Mouse (Mus musculus) ES-Bruce4 (cell line): ENCODE data around the gene Bmp2. TPM values are rescaled to one million over a fixed set of nuclear protein-coding genes. Genes with fewer than 3 reads are reported as not detected.

Source experiments
- H3K27ac ChIP-seq: 2 replicates; pipeline ENCODE4 v1.5.1; 2012; ENCODE audit warnings: low read length, inconsistent platforms; ENCODE audit not compliant: insufficient read depth
- H3K27me3 ChIP-seq: 2 replicates; pipeline ENCODE4 v1.6.1; 2012; ENCODE audit warnings: mild to moderate bottlenecking, low read length, inconsistent platforms; ENCODE audit not compliant: control insufficient read depth, poor library complexity, insufficient read depth, severe bottlenecking
- H3K36me3 ChIP-seq: 2 replicates; pipeline ENCODE4 v1.6.1; 2012; ENCODE audit warnings: inconsistent platforms, mild to moderate bottlenecking, low read length, moderate library complexity; ENCODE audit not compliant: control insufficient read depth, poor library complexity, insufficient read depth, severe bottlenecking
- H3K4me1 ChIP-seq: one replicate; pipeline ENCODE4 v1.8.1; 2011; ENCODE audit warnings: low read length; ENCODE audit not compliant: control insufficient read depth, insufficient read depth
- H3K4me3 ChIP-seq: 2 replicates; pipeline ENCODE4 v1.5.1; 2011; ENCODE audit warnings: low read depth, mild to moderate bottlenecking, low read length
- H3K9ac ChIP-seq: 2 replicates; pipeline ENCODE4 v1.6.1; 2012; ENCODE audit warnings: low read depth, mild to moderate bottlenecking, inconsistent platforms; ENCODE audit not compliant: poor library complexity, severe bottlenecking
- H3K9me3 ChIP-seq: replicated peaks from 2 replicates; pipeline ENCODE4 v1.6.1; 2012; ENCODE audit warnings: mild to moderate bottlenecking, low read length, inconsistent platforms; ENCODE audit not compliant: control insufficient read depth, poor library complexity, insufficient read depth, severe bottlenecking
- CTCF ChIP-seq: IDR thresholded peaks from one replicate; pipeline ENCODE4 v1.8.1; 2011; ENCODE audit warnings: low read depth, low read length
- EP300 ChIP-seq: IDR thresholded peaks from 2 replicates; pipeline ENCODE4 v1.6.1; 2011; ENCODE audit warnings: low read depth, low read length; ENCODE audit not compliant: insufficient read depth
- POLR2A ChIP-seq: IDR thresholded peaks from one replicate; pipeline ENCODE4 v1.8.1; 2011; ENCODE audit warnings: low read length; ENCODE audit not compliant: insufficient read depth
- polyA plus RNA-seq: library from polyadenylated mRNA; stranded (reverse); fragments of >200 nt; gene quantifications from 2 replicates; pipeline ENCODE4 v1.2.4, GENCODE M21; 2011; ENCODE audit warnings: low read depth; ENCODE audit not compliant: missing spikeins, insufficient read depth, insufficient read length

Bmp2 gene
- polyA plus RNA-seq, 1 experiment = 0.72 TPM

DNA sequence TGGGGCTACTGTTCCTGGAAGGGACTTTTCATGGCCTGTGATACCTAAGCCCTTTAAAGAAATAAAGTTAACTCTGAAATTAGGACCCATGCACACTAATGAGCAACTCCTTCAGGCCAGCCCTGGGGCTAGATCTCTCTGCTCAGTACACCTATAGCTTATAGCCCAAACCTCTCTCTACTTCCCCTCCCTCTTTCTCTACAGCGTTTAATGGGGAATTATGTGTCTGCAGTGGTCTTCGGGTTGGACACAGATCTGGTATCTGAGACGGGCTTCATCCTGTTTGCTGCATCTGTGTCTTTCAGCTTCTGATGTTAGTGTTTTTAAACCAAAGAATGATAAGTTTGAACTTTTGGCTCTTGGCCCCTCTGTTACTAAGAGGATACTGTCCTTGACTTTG is 18.9 kb upstream of the Bmp2 start:
- Histone ChIP-seq H3K27me3 (no peaks in the 10 kb centered on the region), H3K4me1 (no peaks in the 10 kb centered on the region), H3K9ac (no peak overlapping the region), H3K9me3 (no peaks in the 10 kb centered on the region; the same call in 1 of the 2 replicates), H3K27ac (no peak overlapping the region), H3K4me3 (no peak overlapping the region), H3K36me3 (no peaks in the 10 kb centered on the region)
- TF ChIP-seq EP300 (no peak), CTCF (no peak), POLR2A (no peak)

DNA sequence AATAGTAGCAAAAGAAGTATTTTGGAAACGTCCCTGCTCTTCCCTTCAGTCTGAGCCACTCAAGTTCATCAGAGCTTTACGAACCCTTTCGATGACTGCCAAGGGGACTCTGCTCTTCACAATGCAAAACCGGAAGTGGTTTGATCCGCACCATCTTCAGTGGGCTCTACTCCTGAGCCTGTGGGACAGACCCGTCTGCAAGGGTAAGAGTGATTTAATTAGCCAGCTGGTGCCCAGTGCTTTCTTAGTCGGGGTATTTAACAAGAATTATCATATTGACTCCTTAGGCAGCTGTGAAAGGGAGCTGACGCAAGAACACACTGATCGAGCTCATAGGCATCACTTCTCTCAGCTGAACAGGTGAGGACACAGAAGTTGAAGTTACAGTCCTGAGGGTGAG is 16.5 kb upstream of the Bmp2 start:
- Histone ChIP-seq H3K4me3 (no peak overlapping the region), H3K4me1 (no peaks in the 10 kb centered on the region), H3K27ac (no peak overlapping the region), H3K9ac (no peak overlapping the region), H3K27me3 (no peaks in the 10 kb centered on the region; the same call in 1 of the 2 replicates), H3K9me3 (no peaks in the 10 kb centered on the region; the same call in 1 of the 2 replicates), H3K36me3 (no peaks in the 10 kb centered on the region)
- no peak for TF ChIP-seq CTCF
- no peak for TF ChIP-seq EP300
- TF ChIP-seq POLR2A = no peak

DNA sequence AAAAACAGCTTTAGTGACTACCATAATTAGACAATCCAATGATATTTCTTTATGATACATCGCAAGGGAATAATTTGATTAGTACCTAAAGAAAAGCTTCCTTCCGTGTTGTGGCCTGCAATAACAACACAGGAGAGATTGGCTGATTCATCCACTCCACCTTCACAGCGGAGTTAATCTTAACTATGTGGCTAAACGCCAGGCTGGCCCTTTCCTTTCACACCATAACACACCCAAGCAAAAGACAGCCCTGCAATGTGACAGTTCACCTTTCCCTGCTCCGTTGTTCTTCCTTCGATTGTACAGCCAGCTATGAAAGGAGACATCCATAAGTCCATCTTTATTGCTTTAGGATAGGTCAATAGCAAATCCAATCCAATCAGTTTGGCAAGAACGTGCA is 15.1 kb upstream of the Bmp2 start:
- no peaks in the 10 kb centered on the region for H3K4me1 ChIP-seq
- H3K36me3 ChIP-seq = no peaks in the 10 kb centered on the region
- H3K27ac ChIP-seq = no peak overlapping the region
- no peak for TF ChIP-seq CTCF
- TF ChIP-seq POLR2A = no peak
- no peak for TF ChIP-seq EP300
- H3K4me3 ChIP-seq = no peak overlapping the region
- no peak overlapping the region for H3K9ac ChIP-seq
- no peaks in the 10 kb centered on the region; the same call in 1 of the 2 replicates for H3K27me3 ChIP-seq
- no peaks in the 10 kb centered on the region; the same call in 1 of the 2 replicates for H3K9me3 ChIP-seq

DNA sequence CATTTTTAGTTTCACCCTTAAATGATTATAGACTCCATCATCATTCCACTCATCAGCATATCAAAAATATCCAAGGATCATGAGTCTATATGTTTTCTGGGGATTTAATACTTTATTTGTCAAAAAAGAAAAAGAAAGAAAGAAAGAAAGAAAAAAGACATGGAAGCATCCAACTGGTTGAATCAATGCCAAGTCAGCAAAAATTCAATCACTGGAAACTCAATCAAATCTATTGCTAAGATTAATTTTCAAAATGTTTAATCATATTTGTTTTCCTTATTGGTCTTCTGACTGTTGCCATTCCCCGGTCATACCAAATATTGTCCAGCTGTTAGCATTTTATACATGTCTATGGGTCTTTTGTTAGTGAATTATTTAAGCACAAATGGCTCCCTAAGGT is 11.3 kb upstream of the Bmp2 start:
- Histone ChIP-seq H3K4me1 (no peaks in the 10 kb centered on the region), H3K27me3 (no peaks in the 10 kb centered on the region; the same call in 1 of the 2 replicates), H3K9ac (no peak overlapping the region), H3K9me3 (no peaks in the 10 kb centered on the region), H3K4me3 (no peak overlapping the region), H3K27ac (no peak overlapping the region), H3K36me3 (no peaks in the 10 kb centered on the region)
- no peak for TF ChIP-seq EP300
- no peak for TF ChIP-seq CTCF
- no peak for TF ChIP-seq POLR2A

DNA sequence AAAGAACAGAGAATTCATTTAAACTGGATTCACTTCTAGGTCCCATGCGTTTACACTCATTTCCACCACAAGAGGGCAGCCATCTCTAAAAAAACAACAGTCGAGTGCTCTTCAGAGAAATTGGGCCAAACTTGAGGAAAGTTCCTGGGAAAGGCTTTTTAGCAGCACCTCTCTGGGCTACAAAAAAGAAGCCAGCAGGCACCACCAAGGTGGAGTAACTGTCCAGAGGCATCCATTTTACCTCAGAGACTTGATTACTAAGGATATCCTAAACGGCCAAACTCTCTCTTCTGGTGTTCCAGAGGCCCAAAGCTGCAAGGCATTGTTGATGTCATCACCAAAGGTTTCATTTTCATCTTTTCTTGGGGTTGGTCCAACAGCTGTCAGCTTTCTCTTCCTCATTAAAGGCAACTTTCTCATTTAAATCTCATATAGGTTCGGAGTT is 1.7 kb upstream of the Bmp2 start:
- TF ChIP-seq EP300 (no peak), POLR2A (no peak), CTCF (no peak)
- Histone ChIP-seq H3K36me3 (no peaks in the 10 kb centered on the region), H3K4me3 (no peak overlapping the region), H3K4me1 (no peaks in the 10 kb centered on the region), H3K9ac (no peak overlapping the region), H3K27ac (no peak overlapping the region), H3K9me3 (no peaks in the 10 kb centered on the region), H3K27me3 (peaks cover 21% of the 10 kb centered on the region)

DNA sequence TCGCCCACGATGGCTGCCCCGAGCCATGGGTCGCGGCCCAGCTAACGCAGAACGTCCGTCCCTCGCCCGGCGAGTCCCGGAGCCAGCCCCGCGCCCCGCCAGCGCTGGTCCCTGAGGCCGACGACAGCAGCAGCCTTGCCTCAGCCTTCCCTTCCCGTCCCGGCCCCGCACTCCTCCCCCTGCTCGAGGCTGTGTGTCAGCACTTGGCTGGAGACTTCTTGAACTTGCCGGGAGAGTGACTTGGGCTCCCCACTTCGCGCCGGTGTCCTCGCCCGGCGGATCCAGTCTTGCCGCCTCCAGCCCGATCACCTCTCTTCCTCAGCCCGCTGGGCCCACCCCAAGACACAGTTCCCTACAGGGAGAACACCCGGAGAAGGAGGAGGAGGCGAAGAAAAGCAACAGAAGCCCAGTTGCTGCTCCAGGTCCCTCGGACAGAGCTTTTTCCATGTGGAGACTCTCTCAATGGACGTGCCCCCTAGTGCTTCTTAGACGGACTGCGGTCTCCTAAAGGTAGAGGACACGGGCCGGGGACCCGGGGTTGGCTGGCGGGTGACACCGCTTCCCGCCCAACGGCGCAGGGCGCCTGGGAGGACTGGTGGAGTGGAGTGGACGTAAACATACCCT is 995 bp downstream of the Bmp2 start:
- Histone ChIP-seq H3K36me3 (no peaks in the 10 kb centered on the region), H3K4me3 (peak overlapping the region; percentile 70), H3K27me3 (peaks cover 23% of the 10 kb centered on the region), H3K4me1 (no peaks in the 10 kb centered on the region), H3K9me3 (no peaks in the 10 kb centered on the region), H3K9ac (peak overlapping the region; percentile 35), H3K27ac (no peak overlapping the region)
- TF ChIP-seq POLR2A (no peak), EP300 (no peak)
